Mouse (Mus musculus) hindbrain, embryonic 11.5 days (tissue): ENCODE measurements around the gene B230118H07Rik. TPM values are rescaled to one million over a fixed set of nuclear protein-coding genes. Genes with fewer than 3 reads are reported as not detected.

Experiments
- ATAC-seq: fragments of 200-750 bp; cut with Nextera tagmentation; 2 replicates; pipeline ENCODE4 v1.8.0; 2017; ENCODE audit warnings: mild to moderate bottlenecking, moderate TSS enrichment, moderate library complexity; ENCODE audit not compliant: low FRiP score
- DNase-seq: peaks from one replicate; pipeline ENCODE4 v3.0.0-alpha.2; 2015; ENCODE audit warnings: low spot score
- H3K27ac ChIP-seq: fragments of 300-500 bp; sonication (generic); 2 replicates; pipeline ENCODE4 v1.5.1; 2014; ENCODE audit warnings: mild to moderate bottlenecking, low read depth, low read length
- H3K27me3 ChIP-seq: fragments of 300-500 bp; sonication (generic); 2 replicates; pipeline ENCODE4 v1.6.1; 2014; ENCODE audit warnings: mild to moderate bottlenecking, low read length, moderate library complexity, mixed read lengths; ENCODE audit not compliant: control insufficient read depth, insufficient read depth
- H3K36me3 ChIP-seq: fragments of 300-500 bp; sonication (generic); 2 replicates; pipeline ENCODE4 v1.6.1; 2014; ENCODE audit warnings: mild to moderate bottlenecking, low read length, moderate library complexity, mixed read lengths; ENCODE audit not compliant: control insufficient read depth, insufficient read depth
- H3K4me1 ChIP-seq: fragments of 300-500 bp; sonication (generic); replicated peaks from 2 replicates; pipeline ENCODE4 v1.6.1; 2014; ENCODE audit warnings: low read length, mixed read lengths; ENCODE audit not compliant: control insufficient read depth, insufficient read depth
- H3K4me2 ChIP-seq: fragments of 300-500 bp; sonication (generic); replicated peaks from 2 replicates; pipeline ENCODE4 v1.6.1; 2014; ENCODE audit warnings: mild to moderate bottlenecking, low read depth, low read length
- H3K4me3 ChIP-seq: fragments of 300-500 bp; sonication (generic); 2 replicates; pipeline ENCODE4 v1.5.1; 2014; ENCODE audit warnings: low read depth, low read length
- H3K9ac ChIP-seq: fragments of 300-500 bp; sonication (generic); 2 replicates; pipeline ENCODE4 v1.6.1; 2014; ENCODE audit warnings: low read depth, low read length
- H3K9me3 ChIP-seq: fragments of 300-500 bp; sonication (generic); 2 replicates; pipeline ENCODE4 v1.6.1; 2016; ENCODE audit warnings: low read length; ENCODE audit not compliant: control insufficient read depth
- WGBS: fragments of 180-500 bp; shearing (Covaris S2); extraction: QIAGEN DNeasy Blood & Tissue Kit; methylation state at CpG from one replicate; pipeline ENCODE4 v1.1.7; 2014; 5-methylcytosine and 5-hydroxymethylcytosine counted together
- polyA plus RNA-seq: library from polyadenylated mRNA; unstranded; fragments of >200 nt; fragmentation: Nextera tagmentation; extraction: Ambion mirVana; gene quantifications from 2 replicates; pipeline ENCODE4 v1.2.1, GENCODE M21; 2014

Gene B230118H07Rik
- polyA plus RNA-seq, 1 experiment from 2014 or later = 72.5 TPM

GRCm38 (mm10) chr2:101580977-101581376 is 68.4 kb downstream of the B230118H07Rik start:
- WGBS = 81% methylated on average over 3 of the region's 3 CpGs
- no peaks in the 10 kb centered on the region for H3K36me3 ChIP-seq
- H3K4me1 ChIP-seq = no peaks in the 10 kb centered on the region
- ATAC-seq (no peak), DNase-seq (no peak)
- no peak overlapping the region for H3K4me2 ChIP-seq
- H3K27me3 ChIP-seq = no peaks in the 10 kb centered on the region
- H3K9me3 ChIP-seq = no peaks in the 10 kb centered on the region
- no peak overlapping the region for H3K9ac ChIP-seq
- no peak overlapping the region for H3K27ac ChIP-seq
- H3K4me3 ChIP-seq = no peak overlapping the region

- no peak for ATAC-seq
- no peak overlapping the region for H3K9ac ChIP-seq
- DNase-seq = no peak
- no peak overlapping the region for H3K4me3 ChIP-seq
- no peaks in the 10 kb centered on the region for H3K27me3 ChIP-seq
- H3K9me3 ChIP-seq = no peaks in the 10 kb centered on the region
- 89% methylated on average over 1 of the region's 1 CpGs for WGBS
- no peaks in the 10 kb centered on the region for H3K36me3 ChIP-seq
- no peak overlapping the region for H3K27ac ChIP-seq
- no peak overlapping the region for H3K4me2 ChIP-seq
- no peaks in the 10 kb centered on the region for H3K4me1 ChIP-seq
Measured at GRCm38 (mm10) chr2:101580428-101580827, 68.9 kb downstream of the B230118H07Rik start.

GRCm38 (mm10) chr2:101580027-101580426 is 69.3 kb downstream of the B230118H07Rik start:
- WGBS = 80% methylated on average over 2 of the region's 2 CpGs
- Histone ChIP-seq H3K4me3 (no peak overlapping the region), H3K9me3 (no peaks in the 10 kb centered on the region), H3K9ac (no peak overlapping the region), H3K36me3 (no peaks in the 10 kb centered on the region), H3K4me2 (no peak overlapping the region), H3K4me1 (no peaks in the 10 kb centered on the region), H3K27me3 (no peaks in the 10 kb centered on the region), H3K27ac (no peak overlapping the region)
- DNase-seq = no peak
- no peak for ATAC-seq

GRCm38 (mm10) chr2:101577243-101577642 is 72.1 kb downstream of the B230118H07Rik start:
- H3K27ac ChIP-seq = no peak overlapping the region
- H3K27me3 ChIP-seq = no peaks in the 10 kb centered on the region
- no peak overlapping the region for H3K4me3 ChIP-seq
- no peaks in the 10 kb centered on the region for H3K4me1 ChIP-seq
- no peak for ATAC-seq
- H3K36me3 ChIP-seq = no peaks in the 10 kb centered on the region
- 91% methylated on average over 4 of the region's 4 CpGs for WGBS
- no peak overlapping the region for H3K9ac ChIP-seq
- no peaks in the 10 kb centered on the region for H3K9me3 ChIP-seq
- DNase-seq = no peak
- no peak overlapping the region for H3K4me2 ChIP-seq

GRCm38 (mm10) chr2:101569230-101569629 is 80.1 kb downstream of the B230118H07Rik start:
- H3K4me3 ChIP-seq = no peak overlapping the region
- H3K27me3 ChIP-seq = no peaks in the 10 kb centered on the region
- H3K4me1 ChIP-seq = no peaks in the 10 kb centered on the region
- no peak overlapping the region for H3K4me2 ChIP-seq
- no peak overlapping the region for H3K27ac ChIP-seq
- H3K9me3 ChIP-seq = no peaks in the 10 kb centered on the region
- ATAC-seq = no peak
- H3K9ac ChIP-seq = no peak overlapping the region
- no peaks in the 10 kb centered on the region for H3K36me3 ChIP-seq
- 93% methylated on average over 4 of the region's 5 CpGs for WGBS
- DNase-seq = no peak

- DNase-seq (no peak), ATAC-seq (no peak)
- H3K9me3 ChIP-seq = no peaks in the 10 kb centered on the region
- H3K4me1 ChIP-seq = no peaks in the 10 kb centered on the region
- H3K36me3 ChIP-seq = no peaks in the 10 kb centered on the region
- no peak overlapping the region for H3K4me3 ChIP-seq
- H3K9ac ChIP-seq = no peak overlapping the region
- H3K27me3 ChIP-seq = no peaks in the 10 kb centered on the region
- no peak overlapping the region for H3K27ac ChIP-seq
- no peak overlapping the region for H3K4me2 ChIP-seq
- 92% methylated on average over 2 of the region's 2 CpGs for WGBS
Measured at GRCm38 (mm10) chr2:101567490-101567889, 81.8 kb downstream of the B230118H07Rik start.

GRCm38 (mm10) chr2:101563776-101564175 is 85.6 kb downstream of the B230118H07Rik start:
- Histone ChIP-seq H3K9me3 (no peaks in the 10 kb centered on the region), H3K27me3 (no peaks in the 10 kb centered on the region), H3K4me3 (no peak overlapping the region), H3K36me3 (no peaks in the 10 kb centered on the region), H3K9ac (no peak overlapping the region), H3K27ac (no peak overlapping the region), H3K4me1 (no peaks in the 10 kb centered on the region), H3K4me2 (no peak overlapping the region)
- WGBS = 75% methylated on average over 4 of the region's 4 CpGs
- no peak for DNase-seq
- ATAC-seq = no peak

GRCm38 (mm10) chr2:101563206-101563605 is 86.1 kb downstream of the B230118H07Rik start:
- Histone ChIP-seq H3K4me1 (no peaks in the 10 kb centered on the region), H3K36me3 (no peaks in the 10 kb centered on the region), H3K4me2 (no peak overlapping the region), H3K4me3 (no peak overlapping the region), H3K27ac (no peak overlapping the region), H3K9me3 (no peaks in the 10 kb centered on the region), H3K27me3 (no peaks in the 10 kb centered on the region), H3K9ac (no peak overlapping the region)
- no peak for DNase-seq
- no peak for ATAC-seq
- WGBS = 81% methylated on average over 6 of the region's 6 CpGs

GRCm38 (mm10) chr2:101559431-101559830 is 89.9 kb downstream of the B230118H07Rik start:
- WGBS = 93% methylated on average over 3 of the region's 3 CpGs
- Histone ChIP-seq H3K9me3 (no peaks in the 10 kb centered on the region), H3K4me3 (no peak overlapping the region), H3K9ac (no peak overlapping the region), H3K27ac (no peak overlapping the region), H3K4me2 (no peak overlapping the region), H3K36me3 (no peaks in the 10 kb centered on the region), H3K27me3 (no peaks in the 10 kb centered on the region), H3K4me1 (no peaks in the 10 kb centered on the region)
- ATAC-seq (no peak), DNase-seq (no peak)
